Mouse (Mus musculus): Measurements from ENCODE around the gene Scin.

Scin gene

GRCm38 (mm10) chr12:40109227-40109626 lies 24.8 kb downstream of the Scin start:
- DNase-seq (ENCODE audit: low spot score in 2 of 2), result no peak

- no peak for DNase-seq (ENCODE audit: low spot score in 2 of 2)
Measured at GRCm38 (mm10) chr12:40108143-40108542, 25.9 kb downstream of the Scin start.

GRCm38 (mm10) chr12:40106874-40107273 lies 27.2 kb downstream of the Scin start:
- no peak for DNase-seq (ENCODE audit: low spot score in 2 of 2)

GRCm38 (mm10) chr12:40104750-40105149 lies 29.3 kb downstream of the Scin start:
- DNase-seq (ENCODE audit: low spot score in 2 of 2), result no peak

GRCm38 (mm10) chr12:40102359-40102758 lies 31.7 kb downstream of the Scin start:
- no peak for DNase-seq (ENCODE audit: low spot score in 2 of 2)

GRCm38 (mm10) chr12:40099407-40099806 lies 34.6 kb downstream of the Scin start:
- DNase-seq (ENCODE audit: low spot score in 2 of 2), result no peak

- no peak for DNase-seq (ENCODE audit: low spot score in 2 of 2)
Measured at GRCm38 (mm10) chr12:40097449-40097848, 36.6 kb downstream of the Scin start.

- DNase-seq (ENCODE audit: low spot score in 2 of 2), result no peak
Measured at GRCm38 (mm10) chr12:40097023-40097422, 37.0 kb downstream of the Scin start.

- no peak for DNase-seq (ENCODE audit: low spot score in 2 of 2)
Measured at GRCm38 (mm10) chr12:40096453-40096852, 37.6 kb downstream of the Scin start.

GRCm38 (mm10) chr12:40090017-40090416 lies 44.0 kb downstream of the Scin start:
- DNase-seq (ENCODE audit: low spot score in 2 of 2), result no peak

GRCm38 (mm10) chr12:40085731-40086322 lies 48.2 kb downstream of the Scin start:
- DNase-seq (ENCODE audit: low spot score in 2 of 2), result no peak

- DNase-seq (ENCODE audit: low spot score in 2 of 2), result no peak
Measured at GRCm38 (mm10) chr12:40082453-40083238, 51.4 kb downstream of the Scin start.

GRCm38 (mm10) chr12:40082048-40082447 lies 52.0 kb downstream of the Scin start:
- no peak for DNase-seq (ENCODE audit: low spot score in 2 of 2)

- DNase-seq (ENCODE audit: low spot score in 2 of 2), result no peak
Measured at GRCm38 (mm10) chr12:40073660-40074059, 60.4 kb downstream of the Scin start.

- no peak for DNase-seq (ENCODE audit: low spot score in 2 of 2)
Measured at GRCm38 (mm10) chr12:40047024-40047423, 87.0 kb downstream of the Scin start.

GRCm38 (mm10) chr12:40043816-40044585 lies 90.0 kb downstream of the Scin start:
- DNase-seq (ENCODE audit: low spot score in 2 of 2), result no peak

GRCm38 (mm10) chr12:40040067-40040466 lies 94.0 kb downstream of the Scin start:
- peak; percentile 26 to 51 for DNase-seq (ENCODE audit: low spot score in 2 of 2)

- peak; percentile 87 to 92 for DNase-seq (ENCODE audit: low spot score in 2 of 2)
Measured at GRCm38 (mm10) chr12:40037876-40038463, 96.1 kb downstream of the Scin start, which contains the start of gene Arl4a. TSS of gene Arl4a (minus strand) at chr12:40038025.

GRCm38 (mm10) chr12:40037226-40037813 lies 96.7 kb downstream of the Scin start:
- DNase-seq (ENCODE audit: low spot score in 2 of 2), result peak; percentile 95 to 97

GRCm38 (mm10) chr12:40036666-40037065 lies 97.4 kb downstream of the Scin start:
- DNase-seq (ENCODE audit: low spot score in 2 of 2), result peak; percentile 8 to 17

- no peak for DNase-seq (ENCODE audit: low spot score in 2 of 2)
Measured at GRCm38 (mm10) chr12:40035506-40035905, 98.5 kb downstream of the Scin start.

GRCm38 (mm10) chr12:40029201-40029600 lies 104.8 kb downstream of the Scin start:
- DNase-seq (ENCODE audit: low spot score in 2 of 2), result no peak

Data from natural killer cell, adult 2 months (primary cell).